Mouse (Mus musculus): Measurements from ENCODE around the gene Ascl3.

Ascl3 gene

GRCm38 (mm10) chr7:109710069-109710468 is 21.5 kb downstream of the Ascl3 start:
- CTCF ChIA-PET, result no interaction called here

- CTCF ChIA-PET, result no interaction called here
Measured at GRCm38 (mm10) chr7:109708961-109709382, 22.6 kb downstream of the Ascl3 start.

GRCm38 (mm10) chr7:109707023-109707785 is 24.3 kb downstream of the Ascl3 start:
- CTCF ChIA-PET, result no interaction called here

- CTCF ChIA-PET, result interaction anchor here (0.7 kb wide), 1 partner anchor 40 kb away, joined by 6 read pairs; no protein-coding TSS in a partner anchor
Measured at GRCm38 (mm10) chr7:109704461-109704860, 27.1 kb downstream of the Ascl3 start.

- CTCF ChIA-PET, result no interaction called here
Measured at GRCm38 (mm10) chr7:109704016-109704377, 27.5 kb downstream of the Ascl3 start.

GRCm38 (mm10) chr7:109703190-109704015 is 28.1 kb downstream of the Ascl3 start, which contains the start of the genes St5 and Akip1:
St5 (minus strand) TSS chr7:109703605.
Akip1 (plus strand) TSS chr7:109703690.
- CTCF ChIA-PET, result no interaction called here

GRCm38 (mm10) chr7:109702721-109703120 is 28.8 kb downstream of the Ascl3 start:
- CTCF ChIA-PET, result no interaction called here

- CTCF ChIA-PET, result no interaction called here
Measured at GRCm38 (mm10) chr7:109700213-109700612, 31.3 kb downstream of the Ascl3 start.

- CTCF ChIA-PET, result no interaction called here
Measured at GRCm38 (mm10) chr7:109695339-109695726, 36.2 kb downstream of the Ascl3 start.

- CTCF ChIA-PET, result no interaction called here
Measured at GRCm38 (mm10) chr7:109694576-109695338, 36.8 kb downstream of the Ascl3 start.

- CTCF ChIA-PET, result no interaction called here
Measured at GRCm38 (mm10) chr7:109690961-109691360, 40.6 kb downstream of the Ascl3 start.

- CTCF ChIA-PET, result no interaction called here
Measured at GRCm38 (mm10) chr7:109690101-109690500, 41.4 kb downstream of the Ascl3 start.

GRCm38 (mm10) chr7:109686585-109687128 is 44.9 kb downstream of the Ascl3 start:
- CTCF ChIA-PET, result no interaction called here

- CTCF ChIA-PET, result interaction anchor here (0.6 kb wide), 2 partner anchors 11 to 1002 kb away, joined by 6 read pairs; no protein-coding TSS in a partner anchor
Measured at GRCm38 (mm10) chr7:109680879-109681278, 50.6 kb downstream of the Ascl3 start.

GRCm38 (mm10) chr7:109680284-109680683 is 51.2 kb downstream of the Ascl3 start:
- CTCF ChIA-PET, result no interaction called here

Measured in spleen, embryonic (tissue).